Mouse (Mus musculus): ENCODE measurements at regions not wholly inside any gene's neighbourhood (a gene's known extent, or its start where the extent isn't known, plus 50 kb on each side); places are given as distances from the start of the nearest gene placed in this dataset.

GRCm38 (mm10) chr6:10156097-10156496 lies 1207.9 kb downstream of the Nxph1 start:
- DNase-seq (ENCODE audit: inconsistent age in 2 of 2, low spot score in 1 of 2), result peak in 1 of 2 experiments; percentile 16

GRCm38 (mm10) chr6:10181590-10182183 lies 1233.5 kb downstream of the Nxph1 start:
- DNase-seq (ENCODE audit: inconsistent age in 2 of 2, low spot score in 1 of 2), result no peak

GRCm38 (mm10) chr6:10185971-10186370 lies 1237.7 kb downstream of the Nxph1 start:
- no peak for DNase-seq (ENCODE audit: inconsistent age in 2 of 2, low spot score in 1 of 2)

Data from adrenal gland, adult (tissue).